Mouse (Mus musculus) erythroblast, embryonic 14.5 days (primary cell): ENCODE data around the gene Nol10.

ENCODE experiments used
- GATA1 ChIP-seq: IDR thresholded peaks from 2 replicates; pipeline ENCODE4 v1.6.1; 2012; ENCODE audit warnings: low read length, inconsistent platforms, mixed read lengths
- TAL1 ChIP-seq: IDR thresholded peaks from 3 replicates; pipeline ENCODE4 v1.6.1; 2012; ENCODE audit warnings: low read length, inconsistent platforms, mixed read lengths

GRCm38 (mm10) chr12:17449661-17450091 lies 101.4 kb downstream of the Nol10 start:
- TF ChIP-seq TAL1 (no peak), GATA1 (no peak)
